Mouse (Mus musculus) 3134 (cell line): ENCODE measurements around the gene Cactin.

Experiments
- DNase-seq: peaks from one replicate; pipeline ENCODE4 v3.0.0-alpha.2; 2011; ENCODE audit warnings: low spot score; ENCODE audit not compliant: insufficient read length; ENCODE audit errors: extremely low read depth

Cactin gene

DNA sequence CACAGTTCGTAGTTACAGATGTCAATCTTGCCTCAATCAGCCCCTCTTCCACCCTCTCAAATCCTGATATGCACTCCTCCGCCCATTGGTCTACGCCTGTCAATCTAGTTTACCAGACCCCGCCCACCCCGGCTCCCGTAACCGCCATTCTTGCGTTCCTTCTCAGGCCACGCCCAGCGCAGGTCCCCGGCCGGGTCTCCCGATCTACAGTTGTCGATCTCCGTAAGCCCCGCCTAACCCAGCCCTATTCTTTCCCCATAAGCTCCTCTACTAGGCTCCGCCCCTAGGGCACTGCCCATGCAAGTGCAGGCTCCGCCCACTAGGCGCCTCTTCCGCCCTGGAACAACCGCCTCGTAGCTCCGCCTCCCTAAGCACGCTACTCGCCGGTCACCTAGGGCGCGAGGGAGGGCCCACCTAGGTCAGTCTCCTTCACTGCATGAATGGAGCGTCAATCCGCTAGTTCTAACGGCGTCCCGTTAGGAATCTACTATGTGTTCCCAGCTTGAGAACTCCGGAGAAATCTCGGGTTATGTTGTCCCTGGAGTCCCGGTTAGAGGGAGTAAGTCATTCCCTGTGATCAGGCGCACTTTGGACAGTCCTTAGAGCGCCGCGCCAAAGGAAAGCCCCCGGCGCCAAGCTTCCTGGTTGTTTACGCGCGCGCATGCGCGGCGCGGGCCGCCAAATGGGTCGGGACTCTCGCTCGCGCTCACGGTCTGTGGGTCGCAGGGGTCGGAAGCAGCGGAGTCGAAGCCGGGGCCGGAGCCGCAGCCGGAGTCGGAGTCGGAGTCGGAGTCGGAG is at the start of gene Cactin:
TSS of gene Cactin (plus strand) at position 554 of the 798 bp plus-strand sequence.
- peak; percentile 99 for DNase-seq

DNA sequence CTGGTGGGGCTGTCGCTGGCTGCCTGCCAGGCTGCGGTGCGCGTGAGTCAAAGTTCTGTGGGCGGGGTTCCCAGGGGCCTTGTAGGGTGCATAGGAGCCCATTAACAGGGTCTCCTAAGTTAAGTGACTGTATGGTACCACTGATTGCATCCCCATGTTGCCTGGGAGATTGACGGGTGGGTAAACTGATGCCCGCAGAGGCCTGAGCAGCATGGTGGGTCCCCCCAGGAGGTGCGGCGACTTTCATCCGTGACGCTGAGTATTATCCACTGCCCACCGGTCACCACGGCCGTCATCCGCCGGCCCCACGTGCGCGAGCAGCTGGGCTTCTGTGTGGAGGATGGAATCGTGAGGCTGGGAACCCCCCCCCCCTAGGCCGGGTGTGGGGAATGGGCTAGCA is 48.5 kb upstream of the Cactin start:
- DNase-seq: no peak

DNA sequence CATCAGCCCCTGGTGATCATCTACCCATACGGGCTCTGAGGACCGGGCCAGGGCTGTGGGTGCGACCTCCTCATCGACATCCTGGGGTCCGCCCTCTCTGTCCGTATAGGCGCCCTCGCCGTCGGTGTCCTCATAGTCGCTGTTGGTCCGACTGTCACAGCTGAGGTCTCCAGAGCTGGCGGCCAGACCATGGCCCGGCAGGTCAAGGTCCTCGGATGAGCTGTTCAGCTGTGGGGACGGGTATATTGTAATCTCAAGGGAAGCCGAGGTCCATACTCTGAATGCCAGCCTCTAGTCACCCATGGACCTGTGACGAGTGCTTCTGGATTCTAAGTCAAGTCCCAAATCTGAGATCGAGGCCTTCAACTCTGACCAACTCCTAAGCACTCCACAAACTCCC is 47.1 kb upstream of the Cactin start:
- no peak for DNase-seq

DNA sequence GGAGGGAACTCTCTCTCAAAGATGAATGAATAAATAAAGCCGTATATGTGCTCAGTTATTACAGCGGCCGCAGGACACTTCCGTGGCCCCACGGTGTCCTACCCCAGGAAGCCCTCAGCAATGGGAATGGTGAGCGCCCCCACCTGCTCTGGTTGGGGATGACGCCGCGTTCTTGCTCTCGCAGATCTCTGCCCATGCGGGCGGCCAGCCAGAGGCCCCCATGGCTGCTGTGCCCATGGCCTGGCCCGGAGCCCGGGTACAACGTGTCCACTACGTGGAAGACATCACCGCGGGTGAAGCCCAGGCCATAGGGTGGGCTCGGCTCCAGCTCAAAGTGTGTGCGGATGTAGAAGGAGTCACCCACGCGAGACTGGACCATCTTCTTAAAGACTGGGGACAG is 43.2 kb upstream of the Cactin start:
- DNase-seq: no peak

DNA sequence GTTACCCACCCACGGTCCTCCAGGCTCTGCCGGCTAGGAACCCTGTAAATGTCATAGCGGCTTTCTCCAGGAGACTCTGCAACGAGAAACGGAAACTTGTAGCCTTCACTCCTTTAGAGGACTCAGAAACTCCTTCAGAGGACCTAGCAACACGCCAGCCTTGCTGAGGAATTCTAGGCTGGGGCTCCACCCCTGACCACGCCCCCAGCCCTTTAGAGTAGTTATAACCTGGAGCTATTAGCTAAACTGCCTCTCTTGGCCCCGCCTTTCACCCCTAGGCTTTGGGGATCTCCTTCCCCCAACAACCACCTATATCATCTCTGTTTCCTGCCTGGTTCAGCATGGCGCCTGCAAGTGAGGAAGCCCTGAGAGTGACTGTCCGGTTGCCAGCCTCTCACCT is 41.4 kb upstream of the Cactin start:
- no peak for DNase-seq

DNA sequence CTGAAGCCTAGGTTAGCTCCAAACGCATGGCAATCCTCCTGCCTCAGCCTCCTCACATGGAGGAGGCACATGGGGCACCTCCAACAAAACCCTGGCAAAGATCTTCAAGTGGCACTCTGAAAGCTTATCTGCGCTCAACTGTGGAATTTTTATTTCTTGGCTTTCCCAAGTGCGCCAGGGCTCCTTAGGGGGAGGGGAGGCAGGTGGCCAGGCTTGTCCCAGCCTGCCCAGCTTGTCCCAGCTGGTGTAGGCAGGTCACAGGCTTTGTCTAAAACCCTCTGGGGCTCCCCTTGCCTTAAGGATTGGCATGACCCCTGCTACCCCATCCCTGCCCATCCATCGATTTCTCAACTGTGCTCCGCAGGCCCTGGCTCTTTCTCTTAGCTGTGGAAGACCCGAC is 36.7 kb upstream of the Cactin start:
- no peak for DNase-seq

DNA sequence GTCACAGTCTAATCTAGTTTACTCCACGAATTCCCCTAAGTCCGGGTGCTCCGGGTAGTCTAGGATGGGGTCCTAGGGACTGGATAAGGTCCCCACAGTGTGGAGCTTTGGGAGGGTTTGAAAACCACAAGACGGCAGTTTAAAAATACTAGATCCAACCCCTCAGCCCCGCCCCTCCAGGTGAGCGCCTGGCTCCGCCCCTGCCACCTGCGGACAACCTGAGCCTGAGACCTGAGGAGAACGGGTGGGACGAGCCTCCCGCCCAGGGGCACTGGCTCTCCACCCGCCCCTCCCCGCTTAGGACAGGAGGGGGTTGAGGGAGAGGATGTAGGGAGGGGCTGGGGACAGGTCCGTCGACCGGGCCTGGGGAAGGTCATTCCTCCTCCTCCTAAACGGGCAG is 36.2 kb upstream of the Cactin start:
- no peak for DNase-seq

DNA sequence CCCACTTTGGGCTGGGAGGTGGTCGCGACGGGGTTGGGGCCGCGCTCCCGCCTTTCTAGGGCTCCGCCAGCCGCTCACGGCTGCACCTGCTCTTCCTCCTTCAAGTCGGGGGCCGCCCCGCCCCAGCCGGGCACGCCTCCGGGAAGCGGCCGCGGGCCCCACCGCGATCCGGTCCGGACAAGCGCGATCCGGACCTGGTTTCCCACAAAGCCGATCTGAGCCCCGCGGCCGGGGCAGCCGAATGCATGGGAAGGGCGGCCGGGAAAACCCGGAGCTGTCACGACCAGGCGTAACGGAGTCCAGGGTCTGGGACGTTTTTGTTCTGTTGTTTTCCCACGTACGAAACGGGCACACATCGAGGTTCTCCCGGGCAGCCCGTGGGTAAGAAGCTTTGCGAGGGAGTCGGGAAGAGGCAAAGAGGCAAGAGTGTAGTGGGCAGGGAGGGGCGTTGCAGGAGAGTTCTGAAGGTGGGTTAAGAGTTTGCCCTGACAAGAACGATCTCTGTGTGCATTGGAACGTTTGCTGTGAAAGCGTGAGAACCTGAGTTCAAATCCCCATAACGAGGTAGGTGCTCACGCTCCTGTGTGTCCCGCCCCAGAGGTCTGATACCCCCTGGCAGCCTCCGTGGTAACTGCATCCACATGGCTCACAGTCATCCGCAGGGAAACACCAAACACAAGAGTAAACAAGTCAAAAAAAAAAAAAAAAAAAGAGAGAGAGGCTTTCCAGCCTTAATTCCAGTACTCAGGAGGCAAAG is 35.0 kb upstream of the Cactin start:
- DNase-seq: no peak

DNA sequence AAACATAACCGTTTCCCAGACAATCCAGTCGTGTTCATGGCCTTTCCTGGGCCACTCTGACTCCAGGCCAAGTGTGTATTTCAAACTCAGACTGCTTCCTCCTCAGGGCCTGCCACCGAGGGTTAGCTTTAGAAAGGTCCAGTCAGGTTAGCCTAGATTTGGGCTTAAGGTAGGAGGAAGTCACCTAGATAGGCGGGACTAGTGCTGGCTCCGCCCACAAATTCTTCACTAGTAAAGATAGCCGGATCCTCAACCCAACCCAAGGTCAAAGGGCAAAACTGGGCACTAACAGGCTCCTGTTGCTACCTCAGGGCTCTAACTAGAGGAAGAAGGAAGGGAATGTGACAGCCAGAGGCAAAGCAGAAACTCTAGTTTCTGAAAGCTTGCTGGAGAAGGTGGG is 34.3 kb upstream of the Cactin start:
- DNase-seq: no peak

DNA sequence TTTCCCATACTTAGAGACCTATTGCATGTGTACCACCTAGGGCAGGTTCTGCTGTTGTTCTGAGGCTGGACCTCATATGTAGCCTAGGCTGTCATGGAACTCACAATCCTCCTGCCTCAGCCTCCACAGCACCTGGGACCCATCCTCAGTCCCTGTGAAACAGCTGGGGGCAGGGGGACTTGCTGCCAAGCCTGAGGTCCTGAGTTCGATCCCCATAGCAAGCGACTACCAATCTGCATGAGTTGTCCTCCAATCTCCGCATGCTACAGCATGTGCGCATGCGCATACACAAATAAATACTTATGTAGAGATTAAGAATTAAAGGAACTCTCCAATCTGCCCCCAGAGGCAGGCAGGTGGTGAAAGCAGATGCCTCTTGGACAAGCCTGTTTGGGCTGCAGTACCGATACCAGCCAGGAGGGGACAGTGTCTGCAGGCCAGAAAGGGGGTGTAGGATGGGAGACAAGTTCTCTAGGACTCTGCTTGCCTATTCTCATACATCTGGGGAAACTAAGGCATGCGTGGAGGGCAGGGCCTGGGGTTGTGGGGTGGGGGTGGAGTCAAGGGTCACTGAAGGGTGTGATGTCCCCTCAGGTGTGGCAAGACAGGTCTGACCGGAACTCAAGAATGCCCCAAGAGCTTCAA is 33.3 kb upstream of the Cactin start:
- peak; percentile 51 for DNase-seq

DNA sequence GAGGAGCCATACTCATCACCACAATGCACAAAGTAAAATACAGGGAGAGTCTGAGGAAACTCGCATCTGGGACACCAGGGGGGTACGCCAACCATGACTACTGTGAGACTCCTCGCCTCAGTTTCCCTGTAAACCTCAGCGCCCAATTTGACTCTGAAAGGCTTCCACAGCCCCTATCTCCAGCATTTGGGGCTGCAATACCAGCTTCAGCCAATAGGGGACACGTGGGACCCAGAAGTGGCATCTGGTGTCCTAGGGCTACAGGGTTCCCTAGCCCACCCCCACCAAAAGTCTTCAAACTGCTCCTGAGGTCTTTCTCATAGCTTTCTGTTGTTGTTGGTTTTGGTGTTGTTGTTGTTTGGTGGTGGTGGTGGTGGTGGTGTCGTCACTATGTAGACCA is 32.3 kb upstream of the Cactin start:
- no peak for DNase-seq

DNA sequence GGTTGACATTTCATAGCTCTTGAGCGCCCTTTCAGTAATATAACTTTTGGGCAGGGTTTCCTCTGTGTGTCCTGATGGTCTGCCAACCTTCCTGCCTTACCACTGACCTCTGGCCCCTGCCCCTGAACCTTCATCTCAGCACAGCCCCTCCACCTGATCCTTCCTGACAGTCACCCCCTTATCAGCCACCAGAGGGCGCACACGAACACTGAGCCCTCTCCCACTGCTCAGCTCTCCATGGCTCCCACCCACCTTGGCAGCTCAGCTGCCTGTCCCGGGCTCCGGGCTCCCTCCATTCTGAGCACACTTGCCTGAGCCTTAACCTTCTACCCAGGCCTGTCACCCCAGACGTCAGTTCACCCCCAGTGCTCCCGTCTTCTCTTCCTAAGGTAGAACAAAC is 31.6 kb upstream of the Cactin start:
- DNase-seq: no peak

DNA sequence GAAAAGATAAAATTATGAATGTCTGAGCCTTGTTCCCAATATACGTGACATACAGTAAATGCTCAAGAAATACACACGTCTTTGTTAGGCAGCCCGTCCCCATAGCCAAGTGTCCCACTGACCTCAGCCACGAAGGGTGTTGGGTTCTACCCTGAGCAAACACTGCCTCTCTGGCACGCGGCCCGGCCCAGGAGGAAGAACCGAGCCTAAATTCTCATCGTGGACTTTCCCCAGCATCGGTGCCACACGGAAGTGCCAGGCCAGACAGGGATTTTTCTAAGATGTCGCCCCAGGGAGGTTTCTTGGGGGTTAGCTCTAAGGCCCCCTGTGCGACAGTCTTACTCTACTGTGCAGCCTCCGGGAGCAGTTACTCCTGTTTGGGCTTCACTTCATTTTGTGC is 31.1 kb upstream of the Cactin start:
- no peak for DNase-seq

DNA sequence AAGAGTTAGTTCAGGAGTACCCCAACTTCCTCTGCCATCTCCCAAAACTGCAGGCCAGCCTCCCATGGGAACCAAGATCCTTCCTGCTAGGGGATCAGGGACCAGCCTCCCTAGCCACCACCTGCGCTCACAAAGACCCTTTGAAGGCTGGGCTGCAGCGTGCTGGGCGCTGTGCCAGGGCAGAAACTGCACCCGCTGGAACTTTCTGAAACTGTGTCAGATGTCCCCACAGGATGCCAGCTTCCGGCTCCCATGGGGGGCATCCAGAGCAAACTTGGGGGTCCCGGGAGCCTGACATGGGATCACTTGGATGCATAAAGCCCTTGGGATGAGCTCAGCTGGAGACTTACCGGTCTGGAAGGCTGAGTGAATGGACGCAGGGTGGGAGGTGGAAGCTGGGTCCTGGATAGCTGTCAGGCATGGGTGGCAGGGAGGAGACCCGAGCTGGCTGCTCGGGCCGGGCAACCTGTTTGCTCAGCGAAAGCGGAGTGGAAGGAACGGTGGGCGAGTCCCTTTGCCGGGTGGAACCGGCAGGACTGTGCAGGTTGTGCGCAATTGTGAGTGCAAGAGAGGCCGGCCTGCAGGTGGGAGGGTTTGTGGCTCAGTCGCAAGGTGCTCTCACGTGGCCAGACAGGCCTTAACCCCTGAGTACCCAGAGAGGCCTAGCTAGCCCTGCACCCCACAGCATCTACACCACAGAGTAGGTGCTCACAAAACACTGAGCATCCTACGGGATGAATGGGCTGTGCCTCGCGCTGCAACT is 30.0 kb upstream of the Cactin start:
- no peak for DNase-seq

DNA sequence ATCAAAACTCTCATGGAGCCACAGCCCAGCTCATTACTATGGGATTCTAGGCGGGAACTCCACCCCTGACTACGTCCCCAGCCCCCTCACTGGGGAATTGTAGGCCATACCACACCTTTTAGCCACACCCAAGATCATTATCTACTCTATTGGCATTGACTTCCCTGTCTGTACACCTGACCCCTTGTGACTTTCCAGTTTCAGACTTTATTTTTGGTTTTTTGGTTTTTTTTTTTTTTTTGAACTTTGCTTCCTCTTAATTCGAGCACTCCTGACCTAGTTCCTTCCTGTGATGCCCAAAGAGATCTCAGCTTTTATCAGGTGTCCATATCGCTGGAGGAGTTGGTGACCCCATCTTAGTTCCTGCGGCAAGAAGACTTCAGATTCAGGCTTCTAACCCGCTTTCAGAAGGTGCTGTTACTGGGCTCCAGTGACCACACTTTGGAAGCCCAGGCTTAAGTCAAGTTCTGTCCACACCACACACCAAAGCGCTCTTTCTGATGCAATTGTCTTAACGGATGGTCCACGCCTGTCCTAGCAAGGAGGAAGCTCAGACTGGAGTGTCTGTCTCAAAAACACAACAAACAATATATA is 29.3 kb upstream of the Cactin start, which contains the start of gene Tjp3:
TSS of gene Tjp3 (minus strand) at position 71 of the 594 bp plus-strand sequence.
- DNase-seq: no peak

DNA sequence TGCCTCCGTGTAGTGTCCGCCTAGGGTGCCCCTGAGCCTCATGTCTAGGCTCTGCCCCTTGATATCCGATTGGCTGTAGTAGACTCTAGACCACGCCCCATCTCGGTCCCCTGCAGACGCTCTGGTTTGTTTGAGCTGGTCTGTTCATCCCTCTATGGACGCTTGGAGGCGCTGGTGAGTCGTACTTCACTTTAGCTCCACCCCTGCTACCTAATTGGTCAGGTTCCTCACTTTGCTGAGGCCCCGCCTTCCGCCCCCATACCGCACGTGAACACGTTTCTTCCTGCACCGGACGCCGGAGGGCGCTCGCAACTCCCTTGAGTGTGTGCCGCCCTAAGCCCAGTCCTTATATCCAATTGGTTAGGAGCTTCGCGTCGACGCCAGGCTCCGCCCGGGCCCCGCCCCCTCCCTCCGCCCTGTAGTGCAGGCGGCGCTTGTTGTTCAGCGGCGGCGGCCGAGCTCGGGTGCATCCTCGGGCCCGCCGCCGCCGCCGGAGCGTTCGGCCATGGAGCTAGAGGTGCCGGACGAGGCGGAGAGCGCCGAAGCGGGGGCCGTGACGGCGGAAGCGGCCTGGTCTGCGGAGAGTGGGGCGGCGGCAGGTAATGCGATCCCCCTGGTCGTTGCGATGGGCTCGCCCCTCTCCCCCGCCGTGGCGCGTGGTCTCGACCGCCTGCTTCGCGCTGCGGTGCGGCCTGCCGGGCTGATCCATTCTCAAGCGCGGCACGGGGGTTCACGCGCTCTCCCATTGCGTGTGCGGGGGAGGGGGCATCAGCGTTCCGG is 28.2 kb upstream of the Cactin start, which contains the start of gene Pip5k1c:
TSS of gene Pip5k1c (plus strand) at position 410 of the 780 bp plus-strand sequence.
- DNase-seq: peak; percentile 100

DNA sequence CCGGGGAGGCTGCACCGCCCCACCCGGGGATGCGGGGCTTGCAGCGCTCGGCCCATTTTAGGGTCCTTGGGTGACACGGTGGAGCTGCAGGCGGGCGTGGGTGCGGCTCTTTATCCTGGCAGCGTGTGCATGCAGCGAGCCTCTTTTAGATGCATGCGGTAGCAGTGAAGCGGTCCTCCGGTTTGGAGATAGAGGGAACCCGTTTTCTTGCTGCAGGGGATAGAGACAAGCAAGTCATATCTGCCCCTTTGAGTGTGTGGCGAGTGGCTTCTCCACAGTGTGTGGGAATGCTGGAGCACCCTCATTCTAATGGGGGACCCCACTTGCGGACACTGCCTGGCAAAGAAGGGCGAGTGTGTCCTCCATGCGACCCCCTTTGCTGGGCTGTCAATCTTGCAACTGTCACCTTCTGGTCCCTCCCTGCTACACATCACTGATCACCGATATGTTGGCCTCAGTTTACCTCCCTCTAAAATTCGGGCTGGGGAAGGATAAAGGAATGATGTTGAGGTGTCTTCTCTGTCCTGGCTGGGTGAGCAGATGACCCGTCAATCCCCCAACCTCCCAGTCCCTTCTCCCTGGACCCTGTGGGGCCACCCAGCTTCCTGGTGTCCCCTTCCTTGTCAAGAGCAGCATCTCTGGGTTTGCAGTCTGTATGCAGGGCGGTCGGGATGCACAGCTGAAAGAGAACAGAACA is 27.4 kb upstream of the Cactin start:
- no peak for DNase-seq

DNA sequence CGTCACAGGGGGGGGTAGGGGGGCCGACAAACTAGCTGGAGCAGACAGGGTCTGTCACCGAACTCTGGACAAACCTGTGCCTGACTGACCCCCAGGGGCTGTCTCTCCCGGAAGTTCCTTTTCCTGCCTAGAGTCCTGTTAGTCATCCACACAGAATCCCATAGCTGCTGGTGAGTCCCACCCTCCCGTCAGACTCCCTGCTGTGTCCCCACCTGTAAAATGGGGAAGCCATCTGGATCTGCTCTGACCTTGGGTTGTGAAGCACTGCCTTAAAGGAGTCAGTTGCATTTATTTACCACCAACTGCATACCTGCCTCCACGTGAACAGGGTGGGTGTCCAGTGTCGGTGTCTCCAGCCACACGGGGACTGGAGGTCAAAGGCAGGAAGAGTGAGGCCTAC is 26.5 kb upstream of the Cactin start:
- no peak for DNase-seq

DNA sequence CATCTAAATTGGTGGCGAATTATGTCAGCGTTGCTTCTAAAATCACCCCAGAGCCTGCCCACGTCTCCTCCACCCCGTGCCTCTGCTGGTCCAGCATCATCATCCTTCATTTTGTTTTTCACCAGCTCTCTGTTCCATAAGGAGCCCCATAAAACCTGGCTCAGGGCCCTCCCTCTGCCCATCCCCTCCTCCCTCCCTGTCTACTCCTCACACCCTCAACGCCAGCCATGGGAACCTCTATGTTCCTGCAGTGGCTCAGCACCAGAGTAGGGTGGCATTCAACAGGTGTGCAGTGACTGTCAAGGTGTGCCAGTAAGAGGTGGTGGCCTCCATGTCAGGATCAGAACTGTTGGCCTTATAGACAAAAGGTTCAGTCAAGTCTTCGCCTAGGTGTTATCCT is 25.7 kb upstream of the Cactin start:
- DNase-seq: no peak
